Mouse (Mus musculus): ENCODE measurements around the gene Adgrf2.

- no peak for TF ChIP-seq POLR2A (IDR thresholded peaks at IDR 0.05; ENCODE audit: borderline replicate concordance, insufficient read depth, low read length)
- no peak for TF ChIP-seq CTCF (IDR thresholded peaks at IDR 0.05; ENCODE audit: borderline replicate concordance, insufficient read depth, low read depth, low read length)
Measured at GRCm38 (mm10) chr17:42752173-42752572, 10.2 kb upstream of the Adgrf2 start.

All from cerebellum, adult 2 months (tissue).